Mouse (Mus musculus): ENCODE measurements around the gene Shroom3.

- TF ChIP-seq CTCF (IDR thresholded peaks at IDR 0.05; ENCODE audit: control insufficient read depth, insufficient read depth, low read length) (no peak), POLR2A (IDR thresholded peaks at IDR 0.05; ENCODE audit: borderline replicate concordance, control insufficient read depth, low read depth, low read length) (no peak)
Measured at GRCm38 (mm10) chr5:92959287-92959686, 276.1 kb downstream of the Shroom3 start.

All from bone marrow, adult 2 months (tissue).